Mouse (Mus musculus): Measurements from ENCODE around the gene Hinfp.
"Not testable (repeated sequence)": the region's sequence is repeated elsewhere in the genome, so short reads cannot be mapped to it uniquely, and the experiment has no call there.

Hinfp gene

GRCm38 (mm10) chr9:44311136-44312134 lies 6.0 kb upstream of the Hinfp start:
- no peak for DNase-seq (ENCODE audit: low spot score)

DNA sequence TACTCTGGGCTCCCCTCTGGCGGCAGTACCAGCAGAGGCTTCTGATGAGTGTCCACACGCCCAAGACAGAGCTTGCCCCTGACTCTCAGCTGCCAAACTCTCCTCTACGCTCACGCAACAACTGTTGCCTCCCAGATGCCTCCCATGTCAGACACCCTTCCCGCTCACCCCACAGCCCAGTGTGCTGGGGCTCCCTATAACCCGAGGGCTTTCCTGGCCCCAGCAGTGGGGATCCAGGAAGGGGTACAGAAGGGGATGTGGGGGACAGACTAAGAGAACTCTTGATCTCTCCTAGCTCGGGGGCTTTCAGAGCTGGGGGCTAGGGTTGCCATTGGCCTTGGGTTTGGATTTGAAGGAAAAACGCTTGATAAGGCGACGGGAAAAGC lies 5.3 kb upstream of the Hinfp start:
- no peak for DNase-seq (ENCODE audit: low spot score)

- DNase-seq (ENCODE audit: low spot score), result no peak
Observed at GRCm38 (mm10) chr9:44309756-44310155, 4.3 kb upstream of the Hinfp start.

DNA sequence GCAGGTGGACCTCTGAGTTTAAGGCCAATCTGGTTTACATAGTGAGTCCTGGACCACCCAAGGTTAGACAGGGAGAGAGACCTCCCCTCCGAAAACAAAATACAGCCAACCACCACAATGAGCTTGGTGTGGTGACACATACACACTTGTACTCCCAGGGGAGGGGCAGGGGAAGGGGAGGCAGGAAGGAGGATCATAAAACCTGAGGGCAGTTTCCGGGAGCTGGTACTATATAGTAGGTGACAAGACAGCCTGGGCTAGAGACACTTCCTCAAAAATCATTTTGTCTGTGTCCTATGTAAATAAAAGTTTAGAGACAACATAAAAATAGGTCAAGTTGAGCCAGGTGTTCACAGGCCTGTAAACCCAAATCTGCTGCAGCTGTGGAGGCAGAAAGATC lies 1.8 kb upstream of the Hinfp start:
- no peak for DNase-seq (ENCODE audit: low spot score)

DNA sequence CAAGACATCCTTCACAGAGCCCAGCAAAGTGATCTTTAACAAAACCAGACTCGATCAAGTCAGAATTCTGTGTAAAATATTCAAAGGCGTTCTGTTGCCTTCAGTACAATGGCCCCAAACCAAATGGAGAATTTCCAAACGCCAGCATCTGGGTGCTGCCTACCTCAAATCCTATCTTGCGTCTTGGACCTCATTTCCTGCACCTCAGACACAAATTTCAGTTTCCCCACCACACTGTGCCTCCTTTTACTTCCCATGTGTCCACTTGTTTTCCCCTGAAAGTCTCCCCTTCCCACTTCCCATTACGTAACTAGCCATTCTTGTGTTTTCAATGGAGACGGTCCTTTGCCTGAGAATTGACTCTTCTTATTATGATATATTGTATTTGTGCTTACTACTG lies 1.1 kb upstream of the Hinfp start:
- no peak for DNase-seq (ENCODE audit: low spot score)

GRCm38 (mm10) chr9:44300001-44300400 lies 5.5 kb downstream of the Hinfp start:
- not testable (repeated sequence) for DNase-seq (ENCODE audit: low spot score)

DNA sequence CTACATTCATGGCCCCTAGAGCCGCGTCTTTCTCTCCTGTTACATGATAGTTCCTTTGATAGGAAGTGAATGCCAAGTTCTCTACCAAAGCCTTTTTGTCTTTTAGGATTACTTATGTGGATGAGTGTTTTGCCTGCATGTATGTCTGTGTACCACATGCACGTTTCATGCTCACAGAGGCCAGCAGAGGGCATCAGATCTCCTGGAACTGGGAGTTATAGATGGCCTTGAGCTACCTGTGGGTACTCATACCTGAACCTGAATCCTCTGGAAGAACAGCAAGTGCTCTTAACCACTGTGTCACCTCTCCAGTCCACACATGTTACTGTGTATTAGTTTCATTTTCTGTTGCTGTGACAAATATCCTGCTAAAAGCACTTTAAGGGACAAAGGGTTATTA lies 13.0 kb downstream of the Hinfp start:
- DNase-seq (ENCODE audit: low spot score), result no peak

DNA sequence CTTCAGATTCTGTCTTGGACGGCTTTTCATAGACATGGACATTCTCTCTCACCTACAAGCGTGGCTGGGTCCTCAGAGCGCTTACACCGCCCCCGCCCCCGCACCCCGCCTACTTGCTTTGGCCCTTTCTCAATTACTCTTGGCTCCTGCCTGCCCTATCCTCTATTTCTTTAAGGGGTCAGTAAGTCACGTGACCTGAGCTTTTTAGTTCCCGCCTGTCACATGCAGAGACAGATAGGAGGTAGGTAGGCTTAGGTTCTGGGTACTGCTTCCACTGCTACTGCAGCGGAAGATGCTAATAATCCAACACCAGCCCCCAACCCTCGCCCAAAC lies 16.5 kb downstream of the Hinfp start:
- DNase-seq (ENCODE audit: low spot score), result no peak

DNA sequence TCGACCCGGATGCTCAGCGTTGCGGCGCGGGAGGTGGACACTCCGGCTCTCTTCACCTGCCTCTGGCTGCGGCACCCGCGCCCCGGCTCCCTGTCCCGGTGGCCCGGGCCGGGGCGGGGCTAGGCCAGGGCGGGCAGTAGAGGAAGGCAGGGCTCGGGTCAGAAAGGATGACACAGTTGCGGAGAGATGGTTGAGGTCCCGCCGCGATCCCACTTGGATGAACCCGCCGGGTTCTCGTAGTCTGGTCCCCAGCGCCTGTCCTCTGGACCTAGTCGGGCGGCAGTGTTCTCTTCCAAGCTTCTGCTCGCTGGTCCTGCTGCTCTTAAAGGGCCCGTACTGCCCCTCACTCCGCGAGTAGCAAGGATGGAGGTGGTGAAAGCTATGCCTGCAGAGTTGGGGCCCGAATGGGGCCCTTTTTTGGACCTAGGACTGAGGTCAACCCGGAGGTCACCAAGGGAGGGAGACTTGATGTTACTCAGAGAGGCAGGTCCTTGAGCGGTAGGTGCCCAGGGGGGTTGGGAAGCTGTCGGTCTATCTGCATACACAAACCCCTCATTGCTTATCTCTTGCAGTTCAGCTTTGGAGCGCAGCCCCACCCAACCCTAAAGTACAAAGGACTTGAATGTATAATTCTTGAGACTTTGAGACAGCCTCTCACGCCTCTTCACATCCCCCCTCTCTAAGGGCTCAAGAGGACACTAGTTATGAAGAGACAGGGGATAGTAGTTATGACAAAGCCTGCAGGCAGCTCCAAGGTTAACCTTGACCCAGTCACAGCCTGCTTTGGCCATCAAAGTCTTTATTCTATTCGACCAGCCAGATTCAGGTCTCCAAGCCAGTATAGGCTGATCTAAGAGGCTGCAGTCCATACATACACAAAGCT lies 17.2 kb downstream of the Hinfp start, which contains the start of gene Abcg4:
Abcg4 (minus strand) TSS at position 540 of the 883 bp plus-strand sequence.
- DNase-seq (ENCODE audit: low spot score), result peak; percentile 46

DNA sequence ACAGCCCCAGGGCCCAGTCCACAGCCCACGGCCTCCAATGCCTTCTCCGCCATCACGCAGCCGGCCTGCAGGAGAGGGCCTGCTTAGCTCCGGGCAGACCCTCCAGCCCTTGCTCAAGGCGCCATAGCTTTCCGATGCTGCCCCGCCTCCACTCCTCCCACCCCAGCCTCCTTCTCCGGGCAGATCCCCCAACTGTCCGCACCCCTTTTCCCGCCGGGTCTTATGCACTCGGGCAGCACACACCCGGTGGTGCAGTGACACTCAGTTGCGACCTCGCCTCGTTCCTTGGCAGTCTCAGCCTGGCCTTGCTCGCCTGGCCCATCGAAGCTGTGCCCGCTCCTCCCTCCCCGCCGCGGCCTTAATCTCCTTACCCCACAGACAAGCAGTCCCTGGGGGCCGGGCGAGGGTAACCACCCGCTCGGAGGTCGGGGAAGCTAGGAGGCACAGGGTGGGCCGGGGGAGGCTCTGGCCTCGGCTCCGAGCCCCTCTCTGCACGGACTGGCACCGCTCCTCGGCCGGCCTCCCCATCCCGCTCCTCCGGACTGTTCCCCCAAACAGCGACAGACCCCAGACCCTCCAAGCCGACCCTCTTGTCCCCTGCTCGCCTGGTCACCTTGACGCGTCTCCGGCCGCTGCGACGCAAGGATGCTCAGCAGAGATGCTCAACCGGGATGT lies 17.9 kb downstream of the Hinfp start:
- DNase-seq (ENCODE audit: low spot score), result no peak

DNA sequence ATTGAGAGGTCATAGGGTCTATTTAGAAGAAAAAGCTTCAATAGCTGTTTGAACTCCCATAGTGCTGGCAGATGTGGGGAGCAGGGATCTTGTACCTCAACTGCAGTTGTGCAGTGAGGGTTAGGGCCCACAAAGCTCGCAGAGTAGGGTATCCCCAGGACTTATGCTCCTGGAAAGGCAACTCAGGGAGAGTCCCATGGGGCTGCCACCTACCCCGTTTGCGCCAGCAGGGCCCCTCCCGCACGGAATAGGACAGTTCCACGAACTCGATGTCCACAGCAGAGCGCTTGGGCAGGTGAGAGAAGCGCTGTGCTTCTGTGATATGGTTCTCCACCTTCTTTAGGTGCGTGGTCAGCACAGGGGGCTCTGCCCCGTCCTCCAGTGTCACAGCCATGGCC lies 18.5 kb downstream of the Hinfp start:
- no peak for DNase-seq (ENCODE audit: low spot score)

DNA sequence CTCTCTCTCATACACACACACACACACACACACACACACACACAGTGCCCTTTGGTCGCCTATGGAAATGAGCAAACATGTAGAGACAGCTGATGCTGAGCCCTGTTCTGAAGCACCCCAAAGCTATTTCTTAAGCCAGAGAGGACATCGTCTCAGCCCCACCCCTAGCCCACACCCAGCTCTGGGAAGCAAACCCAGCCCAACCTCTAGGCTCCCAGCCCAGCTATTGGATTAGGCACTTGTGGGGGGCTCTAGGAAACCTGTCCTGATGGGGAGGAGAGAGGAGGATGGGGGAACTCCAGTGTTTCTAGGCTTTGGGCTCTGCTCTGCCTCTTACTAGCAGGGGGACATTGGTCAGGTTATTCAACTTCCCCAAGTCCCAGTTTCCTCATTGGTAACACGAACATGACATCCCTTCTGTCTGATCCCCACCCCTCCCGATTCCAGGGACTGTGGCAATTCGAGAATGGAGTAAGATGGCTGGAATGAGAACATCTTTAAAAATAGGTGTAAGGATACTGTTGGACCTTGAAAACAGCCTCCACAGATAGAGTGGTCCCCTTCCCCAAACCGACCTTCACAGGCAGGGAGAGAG lies 19.1 kb downstream of the Hinfp start:
- no peak for DNase-seq (ENCODE audit: low spot score)

GRCm38 (mm10) chr9:44283183-44283582 lies 22.3 kb downstream of the Hinfp start:
- DNase-seq (ENCODE audit: low spot score), result no peak

GRCm38 (mm10) chr9:44269973-44270372 lies 35.5 kb downstream of the Hinfp start:
- DNase-seq (ENCODE audit: low spot score), result no peak

GRCm38 (mm10) chr9:44269077-44269476 lies 36.4 kb downstream of the Hinfp start:
- DNase-seq (ENCODE audit: low spot score), result peak; percentile 43

DNA sequence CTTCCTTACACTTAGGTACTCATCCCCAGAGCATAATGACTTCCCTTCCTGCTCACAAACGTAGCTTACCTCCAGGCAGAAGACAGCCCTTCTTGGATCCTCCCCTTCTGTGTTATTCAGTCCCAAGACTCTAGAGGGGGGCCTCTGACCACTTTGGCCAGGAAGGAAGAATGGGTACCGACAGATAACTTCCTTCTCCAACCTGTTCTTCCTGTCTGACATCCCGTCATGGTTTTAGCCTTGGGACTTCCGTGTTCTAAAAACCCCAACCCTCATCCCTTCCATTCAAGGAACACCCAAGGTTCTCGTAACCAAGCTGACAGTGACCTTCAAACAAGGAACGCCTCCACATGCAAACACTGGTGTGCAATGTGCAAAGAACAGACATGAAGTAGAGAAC lies 37.0 kb downstream of the Hinfp start, which contains the start of gene Nlrx1:
Nlrx1 (minus strand) TSS at position 168 of the 400 bp plus-strand sequence.
- DNase-seq (ENCODE audit: low spot score), result no peak

DNA sequence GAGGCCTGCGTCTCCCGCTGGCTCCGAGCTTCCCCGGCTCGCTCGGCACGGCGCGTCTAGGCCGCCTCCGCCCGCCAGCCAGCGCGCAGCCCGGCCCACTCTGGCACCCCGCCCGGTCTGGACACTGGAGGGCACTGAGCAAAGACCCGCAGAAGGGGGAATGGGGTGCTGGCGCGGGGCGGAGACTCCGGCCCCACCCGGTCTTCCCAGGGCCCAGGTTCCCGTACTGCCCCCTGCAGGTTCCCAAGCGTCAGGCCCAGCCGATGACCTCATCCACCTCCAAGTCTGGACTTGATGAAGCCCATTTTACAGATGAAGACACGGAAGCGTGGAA lies 37.5 kb downstream of the Hinfp start:
- DNase-seq (ENCODE audit: low spot score), result peak; percentile 86

DNA sequence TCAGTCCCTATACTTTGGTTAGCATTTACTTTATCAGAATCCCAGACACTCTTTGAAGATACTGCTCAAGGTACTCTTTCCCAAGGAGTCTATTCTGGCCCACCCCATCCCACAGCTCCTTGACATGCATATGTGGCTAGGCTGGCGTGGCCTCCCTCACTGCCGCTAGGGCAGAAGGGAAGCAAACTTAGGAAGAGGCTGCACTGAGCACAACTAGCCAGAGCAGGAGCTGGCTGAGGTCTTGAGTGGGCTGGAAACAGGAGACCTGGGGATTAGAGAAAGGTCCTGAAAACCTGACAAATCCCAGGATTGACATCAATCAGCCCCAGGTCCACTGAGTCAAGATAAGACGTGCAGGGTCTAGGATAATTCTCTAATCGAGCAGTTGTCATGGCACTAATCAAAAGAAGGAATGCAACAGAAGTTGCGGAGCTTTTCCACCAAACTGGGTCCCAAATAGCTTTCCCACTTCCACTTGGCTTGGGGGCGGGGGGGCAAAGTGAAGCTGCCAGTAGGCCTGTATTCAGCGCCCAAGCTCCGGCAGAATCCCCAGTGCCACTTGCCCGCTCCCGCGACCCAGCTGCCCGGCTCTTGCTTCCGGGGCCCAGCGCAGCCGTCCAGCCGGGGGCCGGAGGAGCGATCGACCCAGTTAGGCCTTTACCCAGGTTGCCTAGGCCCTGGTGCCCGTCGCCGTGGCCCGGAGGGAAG lies 38.0 kb downstream of the Hinfp start:
- DNase-seq (ENCODE audit: low spot score), result no peak

GRCm38 (mm10) chr9:44266478-44267226 lies 38.8 kb downstream of the Hinfp start:
- peak; percentile 42 for DNase-seq (ENCODE audit: low spot score)

- DNase-seq (ENCODE audit: low spot score), result no peak
Observed at GRCm38 (mm10) chr9:44261388-44261787, 44.1 kb downstream of the Hinfp start.

GRCm38 (mm10) chr9:44259014-44259413 lies 46.5 kb downstream of the Hinfp start:
- DNase-seq (ENCODE audit: low spot score), result no peak

Measured in layer of hippocampus, adult 11-12 months (tissue).